Mouse (Mus musculus): Measurements from ENCODE around the gene Clk3. TPM values are rescaled to one million over a fixed set of nuclear protein-coding genes. Genes with fewer than 3 reads are reported as not detected.
"Not testable (repeated sequence)": the region's sequence is repeated elsewhere in the genome, so short reads cannot be mapped to it uniquely, and the experiment has no call there.

Clk3 gene
- polyA plus RNA-seq, 1 experiment from 2014 or later: 82.8 TPM

GRCm38 (mm10) chr9:57712194-57712593, 53.5 kb downstream of the Clk3 start:
- H3K4me2 ChIP-seq (replicated peaks): no peak overlapping the region
- H3K4me1 ChIP-seq: peaks cover 12% of the 10 kb centered on the region
- H3K9me3 ChIP-seq: no peaks in the 10 kb centered on the region; the same call in 1 of the 2 replicates
- H3K36me3 ChIP-seq: peaks cover 49% of the 10 kb centered on the region
- no peaks in the 10 kb centered on the region for H3K27me3 ChIP-seq
- ATAC-seq (ENCODE audit: low FRiP score, low read depth): no peak
- H3K27ac ChIP-seq: no peak overlapping the region
- no peak overlapping the region for H3K4me3 ChIP-seq
- no peak overlapping the region for H3K9ac ChIP-seq
- WGBS: 79% methylated on average over 2 of the region's 2 CpGs

- Histone ChIP-seq H3K4me1 (peaks cover 12% of the 10 kb centered on the region), H3K36me3 (peaks cover 32% of the 10 kb centered on the region)
- not testable (repeated sequence) for H3K9me3 ChIP-seq; H3K9ac ChIP-seq; H3K4me2 ChIP-seq (replicated peaks); H3K27me3 ChIP-seq; H3K4me3 ChIP-seq; ATAC-seq (ENCODE audit: low FRiP score, low read depth); H3K27ac ChIP-seq
- WGBS: 87% methylated on average over 5 of the region's 5 CpGs
Measured at GRCm38 (mm10) chr9:57710214-57710613, 55.4 kb downstream of the Clk3 start.

- Histone ChIP-seq H3K27ac (peak overlapping the region; percentile 78), H3K4me3 (peak overlapping the region; percentile 85), H3K9me3 (no peaks in the 10 kb centered on the region; the same call in 1 of the 2 replicates), H3K9ac (peak overlapping the region; percentile 93), H3K27me3 (no peaks in the 10 kb centered on the region), H3K36me3 (peaks cover 18% of the 10 kb centered on the region), H3K4me1 (peaks cover 12% of the 10 kb centered on the region), H3K4me2 (replicated peaks) (peak overlapping the region; percentile 84)
- WGBS: 4% methylated on average over 34 of the region's 39 CpGs
- peak; percentile 68 for ATAC-seq (ENCODE audit: low FRiP score, low read depth)
Measured at GRCm38 (mm10) chr9:57708720-57709274, 56.9 kb downstream of the Clk3 start.

GRCm38 (mm10) chr9:57708068-57708719, 57.5 kb downstream of the Clk3 start, which contains the start of gene Edc3:
Gene Edc3, plus strand, starts transcription at chr9:57708540.
- WGBS: under 1% methylated on average over 23 of the region's 23 CpGs
- peak within 1 kb of the TSS; percentile 85 for H3K4me3 ChIP-seq
- H3K27ac ChIP-seq: peak within 1 kb of the TSS; percentile 78
- peak within 1 kb of the TSS; percentile 93 for H3K9ac ChIP-seq
- peak; percentile 97 for ATAC-seq (ENCODE audit: low FRiP score, low read depth)
- H3K4me2 ChIP-seq (replicated peaks): peak within 1 kb of the TSS; percentile 84
- H3K27me3 ChIP-seq: no peaks in the 10 kb centered on the region
- no peaks in the 10 kb centered on the region; the same call in 1 of the 2 replicates for H3K9me3 ChIP-seq
- peaks cover 12% of the 10 kb centered on the region for H3K4me1 ChIP-seq
- peaks cover 13% of the 10 kb centered on the region for H3K36me3 ChIP-seq

- Histone ChIP-seq H3K9me3 (no peaks in the 10 kb centered on the region; the same call in 1 of the 2 replicates), H3K27me3 (no peaks in the 10 kb centered on the region), H3K4me2 (replicated peaks) (no peak overlapping the region), H3K9ac (no peak overlapping the region), H3K36me3 (no peaks in the 10 kb centered on the region), H3K27ac (no peak overlapping the region), H3K4me3 (no peak overlapping the region), H3K4me1 (peaks cover 12% of the 10 kb centered on the region)
- ATAC-seq (ENCODE audit: low FRiP score, low read depth): no peak
- 86% methylated on average over 3 of the region's 3 CpGs for WGBS
Measured at GRCm38 (mm10) chr9:57706496-57706895, 59.2 kb downstream of the Clk3 start.

Other genes with a start within 250 kb of the Clk3 start
- gene Cox5a, start 244.6 kb downstream of the Clk3 start, polyA plus RNA-seq (2015; fragmentation: Nextera tagmentation; extraction: Ambion mirVana): 495 and 497 TPM in 2 replicates
- 24.2 and 26.8 TPM in 2 replicates for gene Fam219b, start 228.3 kb downstream of the Clk3 start, polyA plus RNA-seq (2015; fragmentation: Nextera tagmentation; extraction: Ambion mirVana)
- gene Mpi, start 213.1 kb downstream of the Clk3 start, polyA plus RNA-seq (2015; fragmentation: Nextera tagmentation; extraction: Ambion mirVana): 56.3 and 58.8 TPM in 2 replicates
- gene Scamp2, start 204.9 kb downstream of the Clk3 start, polyA plus RNA-seq (2015; fragmentation: Nextera tagmentation; extraction: Ambion mirVana): 67.1 and 69.1 TPM in 2 replicates
- 21.0 and 21.4 TPM in 2 replicates for gene Ulk3, start 176.4 kb downstream of the Clk3 start, polyA plus RNA-seq (2015; fragmentation: Nextera tagmentation; extraction: Ambion mirVana)
- gene Cplx3, start 159.6 kb downstream of the Clk3 start, polyA plus RNA-seq (2015; fragmentation: Nextera tagmentation; extraction: Ambion mirVana): not detected in 2 replicates
- gene Lman1l, start 145.1 kb downstream of the Clk3 start, polyA plus RNA-seq (2015; fragmentation: Nextera tagmentation; extraction: Ambion mirVana): not detected in 2 replicates
- gene Csk, start 112.2 kb downstream of the Clk3 start, polyA plus RNA-seq (2015; fragmentation: Nextera tagmentation; extraction: Ambion mirVana): 32.6 and 32.7 TPM in 2 replicates
- not detected in 2 replicates for gene Cyp1a2, start 82.2 kb downstream of the Clk3 start, polyA plus RNA-seq (2015; fragmentation: Nextera tagmentation; extraction: Ambion mirVana)
- not detected in 2 replicates for gene Cyp1a1, start 77.9 kb downstream of the Clk3 start, polyA plus RNA-seq (2015; fragmentation: Nextera tagmentation; extraction: Ambion mirVana)
- 39.3 TPM in 2 replicates for gene Edc3, start 57.3 kb downstream of the Clk3 start, polyA plus RNA-seq (2015; fragmentation: Nextera tagmentation; extraction: Ambion mirVana)
- gene Arid3b, start 70.9 kb upstream of the Clk3 start, polyA plus RNA-seq (2015; fragmentation: Nextera tagmentation; extraction: Ambion mirVana): 7.3 and 10.6 TPM in 2 replicates
- gene Ubl7, start 145.1 kb upstream of the Clk3 start, polyA plus RNA-seq (2015; fragmentation: Nextera tagmentation; extraction: Ambion mirVana): 119 and 121 TPM in 2 replicates
- gene Sema7a, start 174.3 kb upstream of the Clk3 start, polyA plus RNA-seq (2015; fragmentation: Nextera tagmentation; extraction: Ambion mirVana): 0.27 and 0.97 TPM in 2 replicates
- gene Cyp11a1, start 240.6 kb upstream of the Clk3 start, polyA plus RNA-seq (2015; fragmentation: Nextera tagmentation; extraction: Ambion mirVana): 0.68 and 0.81 TPM in 2 replicates